Mouse (Mus musculus): Measurements from ENCODE around the gene Stox2. TPM values are rescaled to one million over a fixed set of nuclear protein-coding genes. Genes with fewer than 3 reads are reported as not detected.

Gene Stox2
- 0.75 and 1.3 TPM in 2 replicates for polyA plus RNA-seq (2012; rRNA removed; ENCODE audit: low replicate concordance)

GRCm38 (mm10) chr8:47446312-47447046 is at the start of gene Stox2:
TSS of gene Stox2 (minus strand) at chr8:47446362.

Other genes with a start within 250 kb of the Stox2 start
- gene Trappc11, start 87.1 kb upstream of the Stox2 start, polyA plus RNA-seq (2012; rRNA removed; ENCODE audit: low replicate concordance): 9.5 and 10.1 TPM in 2 replicates
- gene Rwdd4a, start 87.3 kb upstream of the Stox2 start, polyA plus RNA-seq (2012; rRNA removed; ENCODE audit: low replicate concordance): 12.5 and 14.8 TPM in 2 replicates
- 1.2 and 2.3 TPM in 2 replicates for gene Ing2, start 229.2 kb upstream of the Stox2 start, polyA plus RNA-seq (2012; rRNA removed; ENCODE audit: low replicate concordance)